Mouse (Mus musculus): ENCODE measurements around the gene Eml2. TPM values are rescaled to one million over a fixed set of nuclear protein-coding genes. Genes with fewer than 3 reads are reported as not detected.
A peak's percentile ranks its signal among the peaks of the same experiment; 100 is the strongest.

The Eml2 gene
- total RNA-seq, 2 experiments from 2014 or later: 8.4 to 9.4 TPM

GRCm38 (mm10) chr7:19163752-19164151 lies 12.5 kb upstream of the Eml2 start:
- no peak for DNase-seq

DNA sequence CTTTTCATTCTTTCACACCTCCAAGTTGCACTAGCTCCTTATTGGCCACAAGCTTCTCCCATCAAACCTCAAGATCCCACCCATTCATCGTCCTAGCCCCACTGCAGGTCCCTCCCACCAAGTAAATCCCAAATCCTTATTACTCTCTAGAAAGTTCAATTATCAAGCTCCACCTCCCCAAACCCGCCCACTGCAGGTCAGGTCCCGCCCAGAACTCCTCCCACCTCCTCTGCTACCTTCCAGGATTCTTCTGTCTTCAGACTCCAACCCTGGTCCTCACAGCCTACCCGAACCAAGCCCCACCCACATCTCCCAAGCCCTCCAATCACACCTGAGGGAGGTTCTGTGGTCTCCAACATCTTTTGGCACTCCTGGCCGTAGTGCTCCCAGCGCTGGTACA lies 12.0 kb upstream of the Eml2 start:
- DNase-seq: no peak

DNA sequence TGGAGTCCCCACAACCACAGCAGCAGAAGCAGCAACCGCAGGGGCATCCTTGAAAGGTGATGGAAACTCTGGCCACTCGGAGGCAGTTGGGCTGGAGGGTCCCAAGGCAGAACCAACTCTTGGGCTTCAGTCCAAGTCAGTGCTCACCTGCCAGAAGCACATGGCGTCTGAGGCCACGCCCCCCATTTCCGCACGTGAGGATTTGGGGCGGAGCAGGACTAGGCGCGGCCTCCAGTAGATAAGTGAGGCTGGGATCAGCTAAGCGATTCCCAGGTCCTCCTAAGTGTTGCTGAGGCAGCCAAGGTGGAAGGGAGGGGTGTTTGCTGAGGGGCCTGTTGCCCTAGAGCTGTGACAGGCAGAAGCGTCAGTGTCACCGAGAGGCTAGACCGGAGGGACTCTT lies 11.2 kb upstream of the Eml2 start:
- no peak for DNase-seq

- DNase-seq: peak; percentile 37
Observed at GRCm38 (mm10) chr7:19165656-19166423, 10.4 kb upstream of the Eml2 start, which contains the start of gene Gipr. Gene Gipr (minus strand): TSS chr7:19166127.

DNA sequence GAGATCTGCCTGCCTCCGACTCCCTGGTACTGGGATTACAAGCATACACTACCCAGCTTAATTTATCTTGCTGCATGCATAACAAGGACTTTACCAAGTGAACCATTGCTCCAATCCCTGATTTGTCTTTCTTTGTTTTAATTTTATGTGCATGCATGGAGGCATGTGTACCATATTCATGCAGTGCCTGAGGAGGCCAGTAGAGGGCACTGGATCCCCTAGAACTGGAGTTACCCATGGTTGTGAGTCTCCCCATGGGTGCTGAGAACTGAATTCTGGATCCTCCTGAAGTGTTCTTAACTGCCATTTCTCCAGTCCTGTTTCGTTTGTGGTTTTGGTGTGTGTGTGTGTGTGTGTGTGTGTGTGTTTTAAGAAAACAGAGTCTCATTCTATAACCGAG lies 9.2 kb upstream of the Eml2 start:
- DNase-seq: no peak

DNA sequence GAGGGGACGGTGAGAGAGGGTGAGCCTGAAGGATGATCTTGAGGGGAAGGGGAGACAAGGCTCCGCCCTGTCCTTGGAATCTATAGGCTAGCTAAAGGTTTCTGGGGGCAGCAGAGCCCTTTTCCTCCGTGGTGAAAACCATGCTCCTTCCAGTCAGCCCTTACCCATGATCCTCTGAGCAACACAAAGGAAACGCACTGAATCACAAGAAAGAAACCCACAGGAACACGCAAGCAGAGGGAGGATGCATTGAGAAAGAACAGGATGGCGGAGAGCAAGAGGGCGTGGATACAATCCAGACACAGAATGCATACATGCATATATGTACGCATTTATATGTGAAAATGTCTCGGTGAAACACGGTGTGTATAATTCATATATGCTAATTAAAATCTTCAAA lies 6.7 kb upstream of the Eml2 start:
- DNase-seq: no peak

DNA sequence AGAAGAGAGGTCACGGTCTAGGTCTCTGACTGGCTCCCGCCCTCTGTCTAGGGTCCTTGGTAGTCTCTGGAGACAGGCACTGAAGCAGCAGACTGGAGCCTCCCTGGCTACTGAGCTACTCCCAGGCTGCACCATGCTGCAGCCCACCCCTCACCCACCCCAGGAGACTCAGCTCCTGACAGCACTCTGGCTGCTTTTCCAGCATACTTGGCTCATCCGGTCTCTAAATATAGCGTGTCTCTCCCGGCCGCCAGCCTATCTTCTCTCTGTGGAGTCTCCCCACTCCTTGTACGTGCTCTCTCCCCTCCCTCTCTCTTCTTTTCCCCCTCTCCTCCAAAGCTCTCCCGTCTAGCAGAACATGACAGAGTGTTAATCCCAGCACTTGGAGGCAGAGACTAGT lies 6.1 kb upstream of the Eml2 start:
- no peak for DNase-seq

DNA sequence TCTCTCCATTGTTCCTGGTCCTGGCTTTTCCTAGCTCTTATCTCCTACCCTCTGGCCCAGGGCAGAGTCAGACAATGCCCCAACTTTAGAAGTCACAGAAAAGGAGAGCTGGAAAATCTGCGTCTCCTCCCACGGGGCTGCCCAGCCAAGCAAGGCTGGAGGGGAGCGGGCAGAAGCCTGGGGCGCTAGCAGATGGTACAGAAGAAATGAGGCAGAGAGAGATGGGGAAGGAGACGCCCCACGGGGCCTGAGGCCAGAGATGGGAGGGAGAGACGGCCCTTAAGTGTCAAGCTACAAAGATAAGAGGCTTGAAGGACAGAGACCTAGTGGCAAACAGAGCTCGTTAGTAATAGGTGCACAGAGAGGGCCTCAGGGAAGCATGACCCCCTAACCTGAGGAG lies 4.4 kb upstream of the Eml2 start:
- no peak for DNase-seq

- peak; percentile 65 for DNase-seq
Observed at GRCm38 (mm10) chr7:19172874-19173273, 3.3 kb upstream of the Eml2 start.

DNA sequence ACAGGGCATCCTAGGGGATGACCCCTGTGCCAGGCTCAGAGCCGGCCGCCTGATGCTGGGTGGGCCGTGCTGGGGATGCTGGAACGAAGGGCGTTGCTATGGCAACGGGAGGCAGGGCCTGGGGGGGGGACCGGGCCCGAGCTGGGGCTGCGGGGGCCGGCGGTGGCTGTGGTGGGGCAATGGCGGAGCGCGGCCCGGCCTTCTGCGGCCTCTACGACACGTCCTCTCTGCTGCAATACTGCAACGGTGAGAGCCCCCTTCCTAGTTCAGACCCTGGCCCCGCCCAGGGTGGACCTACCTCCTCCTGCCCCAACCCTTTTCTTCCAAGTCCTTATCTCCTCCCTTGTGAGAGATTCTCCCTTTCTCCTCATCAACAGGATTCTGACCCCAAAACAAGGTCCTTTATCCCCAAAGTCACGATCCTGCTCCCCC lies 311 bp downstream of the Eml2 start:
- DNase-seq: no peak

GRCm38 (mm10) chr7:19177216-19177615 lies 995 bp downstream of the Eml2 start:
- DNase-seq: no peak

- no peak for DNase-seq
Observed at GRCm38 (mm10) chr7:19178035-19178434, 1.8 kb downstream of the Eml2 start.

GRCm38 (mm10) chr7:19178443-19179092 lies 2.3 kb downstream of the Eml2 start:
- DNase-seq: no peak

DNA sequence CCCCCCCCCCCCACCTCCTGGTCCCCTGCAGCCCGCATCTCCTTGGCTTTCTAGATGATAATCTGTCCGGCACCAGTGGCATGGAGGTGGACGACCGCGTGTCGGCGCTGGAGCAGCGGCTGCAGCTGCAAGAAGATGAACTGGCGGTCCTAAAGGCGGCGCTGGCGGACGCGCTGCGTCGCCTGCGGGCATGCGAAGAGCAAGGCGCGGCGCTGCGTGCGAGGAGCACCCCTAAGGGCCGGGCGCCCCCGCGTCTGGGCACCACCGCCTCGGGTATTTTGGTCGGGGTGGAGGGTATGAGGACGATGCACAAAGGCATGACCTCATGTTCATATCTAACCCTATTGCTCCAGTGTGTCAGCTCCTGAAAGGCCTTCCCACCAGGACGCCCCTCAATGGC lies 3.0 kb downstream of the Eml2 start:
- DNase-seq: peak; percentile 49

DNA sequence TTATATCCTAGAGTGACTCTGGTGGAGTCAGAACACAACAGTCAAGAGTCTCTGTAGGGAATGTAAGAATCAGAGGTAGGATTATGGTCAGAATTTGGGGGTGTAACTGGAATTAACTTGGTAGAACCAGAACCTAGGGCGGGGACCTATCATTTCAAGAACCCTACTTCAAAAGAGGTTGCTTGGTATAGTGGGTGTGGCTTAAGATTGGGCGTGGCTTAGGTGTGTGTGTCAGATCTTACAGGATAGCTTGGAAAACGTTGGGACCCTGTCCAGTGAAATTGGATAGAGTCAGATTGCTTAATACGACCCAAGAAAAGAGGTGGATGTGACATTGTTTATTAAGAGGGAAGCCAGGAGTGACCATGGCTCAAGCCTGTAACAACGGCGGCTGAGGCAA lies 3.7 kb downstream of the Eml2 start:
- no peak for DNase-seq

DNA sequence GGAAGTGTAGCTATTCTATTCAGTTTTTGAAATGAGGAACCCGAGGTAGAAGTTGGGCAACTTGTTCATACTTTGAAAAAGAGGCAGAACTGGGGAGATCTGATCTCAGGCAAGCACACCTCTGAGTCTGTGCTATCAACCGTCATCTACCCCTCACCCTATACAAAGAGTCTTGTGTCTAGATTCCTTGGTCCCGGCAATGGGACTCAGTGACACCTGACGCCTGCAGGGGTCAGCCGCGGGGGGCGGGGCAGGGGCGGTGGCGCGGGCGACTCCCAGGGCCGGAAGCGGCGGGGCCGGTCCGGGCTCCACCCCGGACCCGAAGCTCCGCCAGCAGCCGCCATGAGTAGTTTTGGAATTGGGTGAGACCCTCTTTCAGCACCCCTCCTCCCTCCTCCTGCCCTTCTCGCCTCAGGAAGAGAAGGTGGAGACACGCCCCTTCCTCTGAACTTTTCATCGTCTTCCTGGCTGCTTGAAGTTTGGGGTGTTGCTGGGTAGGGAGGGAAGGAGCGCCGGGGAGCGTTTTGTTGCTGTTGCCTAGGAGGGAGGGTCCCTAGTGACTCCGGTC lies 4.7 kb downstream of the Eml2 start:
- DNase-seq: peak; percentile 42

GRCm38 (mm10) chr7:19184250-19184649 lies 8.0 kb downstream of the Eml2 start:
- peak; percentile 31 for DNase-seq

DNA sequence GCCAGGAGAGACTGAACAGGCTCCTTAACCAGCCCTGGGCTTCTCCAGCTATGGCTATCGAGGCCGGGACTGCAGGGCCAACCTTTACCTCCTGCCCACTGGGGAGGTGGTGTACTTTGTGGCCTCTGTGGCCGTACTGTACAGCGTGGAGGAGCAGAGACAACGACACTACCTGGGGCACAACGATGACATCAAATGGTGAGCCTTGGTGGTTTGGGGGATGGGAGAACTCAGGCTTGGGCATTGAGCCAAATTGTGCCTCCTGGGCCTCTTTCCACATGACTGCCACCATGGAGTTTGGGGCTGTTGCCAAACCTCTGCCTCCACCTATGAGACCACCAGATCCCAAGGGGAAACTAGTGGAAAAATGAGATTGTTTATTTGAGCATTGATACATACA lies 8.5 kb downstream of the Eml2 start:
- no peak for DNase-seq

GRCm38 (mm10) chr7:19194676-19195075 lies 18.5 kb downstream of the Eml2 start:
- DNase-seq: no peak

DNA sequence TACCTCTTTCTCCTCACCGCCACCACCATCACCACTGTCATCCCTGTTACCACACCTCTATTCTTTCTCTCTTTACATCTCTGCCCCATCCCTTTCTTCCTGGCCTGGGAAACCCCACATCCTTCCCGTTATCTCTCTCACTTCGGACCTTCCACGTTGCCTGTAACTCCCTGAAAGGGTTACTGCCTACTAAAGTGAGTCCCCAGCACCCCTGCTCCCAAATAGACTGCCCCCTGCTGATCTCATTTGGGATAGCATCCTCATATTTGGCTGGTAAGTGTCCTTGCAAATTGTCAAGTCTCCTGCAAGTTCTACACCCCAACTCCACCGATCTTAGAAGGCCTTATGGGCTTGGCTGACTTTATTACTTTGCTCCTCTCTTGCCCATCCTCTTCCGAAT lies 20.5 kb downstream of the Eml2 start:
- no peak for DNase-seq

DNA sequence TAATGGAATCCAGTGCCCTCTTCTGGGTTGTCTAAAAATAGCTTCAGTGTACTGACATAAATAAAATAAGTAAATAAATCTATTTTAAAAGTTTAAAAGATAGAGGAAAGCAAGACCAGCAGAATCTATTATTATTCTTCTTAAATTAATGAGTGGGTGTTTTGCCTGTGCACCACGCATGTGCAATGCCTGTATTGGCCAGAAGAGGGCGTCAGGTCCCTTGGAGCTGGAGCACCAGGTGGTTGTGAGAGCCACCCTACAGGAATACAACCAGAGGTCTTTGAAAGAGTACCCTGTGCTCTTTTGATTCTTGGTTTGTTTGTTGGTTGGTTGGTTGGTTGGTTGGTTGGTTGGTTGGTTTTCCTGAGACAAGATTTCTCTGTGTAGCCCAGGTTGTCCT lies 21.8 kb downstream of the Eml2 start:
- no peak for DNase-seq

DNA sequence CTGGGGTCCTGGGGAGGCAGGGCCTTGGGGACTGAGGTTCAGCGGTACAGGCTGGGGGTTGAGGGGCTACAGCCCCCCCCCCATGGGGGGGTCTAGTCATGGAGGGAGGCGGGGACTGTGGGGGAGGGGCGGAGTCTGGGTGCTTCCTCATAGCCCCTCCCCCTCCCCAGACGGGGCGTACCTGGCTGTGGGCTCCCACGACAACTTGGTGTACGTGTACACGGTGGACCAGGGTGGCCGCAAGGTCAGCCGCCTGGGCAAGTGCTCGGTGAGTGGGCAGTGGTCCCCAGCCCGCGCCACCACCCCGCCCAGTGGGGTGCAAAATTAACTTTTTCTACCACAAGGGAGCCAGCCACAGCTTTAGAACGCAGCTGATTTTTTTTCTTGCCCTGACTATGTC lies 25.4 kb downstream of the Eml2 start:
- DNase-seq: no peak

DNA sequence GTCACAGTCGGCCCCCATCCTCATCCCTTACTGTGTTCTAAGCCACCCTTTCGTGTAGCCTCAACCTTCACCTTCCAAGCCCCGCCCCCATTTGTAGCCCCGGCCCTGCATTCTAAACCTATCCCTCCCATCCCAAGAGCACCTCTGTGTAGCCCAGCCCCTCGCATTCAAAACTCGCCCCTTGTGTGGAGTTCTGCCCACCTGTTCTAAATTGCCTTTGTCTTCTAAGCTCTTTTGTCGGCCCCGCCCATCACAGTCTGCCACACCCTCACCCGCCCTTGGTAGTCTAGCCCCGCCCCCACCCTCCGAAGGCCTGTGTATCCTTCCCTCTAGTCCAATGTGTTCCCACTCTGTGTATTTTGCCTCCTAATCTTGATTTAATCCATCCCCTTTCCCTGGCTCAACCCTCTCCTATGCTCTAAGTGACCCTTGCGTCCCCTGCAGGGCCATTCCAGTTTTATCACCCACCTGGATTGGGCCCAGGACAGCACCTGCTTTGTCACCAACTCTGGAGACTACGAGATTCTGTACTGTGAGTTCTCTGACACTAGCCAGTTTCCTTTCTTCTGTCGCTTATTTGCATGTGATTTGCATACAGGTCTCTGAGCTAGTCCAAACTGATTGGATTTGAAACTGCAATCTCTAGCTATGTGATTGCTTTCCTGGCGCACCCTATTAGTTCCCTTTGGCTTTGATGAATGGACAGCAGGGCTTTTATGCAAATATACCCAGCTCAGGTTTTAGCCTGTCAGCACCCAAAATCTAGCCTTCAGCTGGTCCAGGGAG lies 26.0 kb downstream of the Eml2 start:
- DNase-seq: no peak

Measured in gastrocnemius, postnatal 25 days (tissue).